Mouse (Mus musculus) G1E (cell line): Measurements from ENCODE around the gene Irgq. TPM values are rescaled to one million over a fixed set of nuclear protein-coding genes. Genes with fewer than 3 reads are reported as not detected.
"Not testable (repeated sequence)": the region's sequence is repeated elsewhere in the genome, so short reads cannot be mapped to it uniquely, and the experiment has no call there.

Experiments
- ATAC-seq: 2 replicates; pipeline ENCODE4 v1.8.0; 2016; ENCODE audit warnings: mild to moderate bottlenecking; ENCODE audit not compliant: insufficient number of reproducible peaks, poor library complexity, low FRiP score, severe bottlenecking; ENCODE audit errors: extremely low read depth
- DNase-seq: peaks from one replicate; pipeline ENCODE4 v3.0.0; 2012; ENCODE audit warnings: low spot score
- H3K27me3 ChIP-seq: 2 replicates; pipeline ENCODE4 v1.6.1; 2012; ENCODE audit warnings: mild to moderate bottlenecking, low read length, inconsistent platforms; ENCODE audit not compliant: insufficient read depth
- H3K36me3 ChIP-seq: replicated peaks from 2 replicates; pipeline ENCODE3; 2012; ENCODE audit warnings: mild to moderate bottlenecking, inconsistent platforms
- H3K4me1 ChIP-seq: 2 replicates; pipeline ENCODE4 v1.6.1; 2012; ENCODE audit warnings: low read depth, low read length, inconsistent platforms, mixed read lengths; ENCODE audit not compliant: insufficient read depth
- H3K4me3 ChIP-seq: 2 replicates; pipeline ENCODE4 v1.5.1; 2012; ENCODE audit warnings: low read depth, mild to moderate bottlenecking, inconsistent platforms, low read length, moderate library complexity, mixed read lengths
- H3K9me3 ChIP-seq: replicated peaks from 2 replicates; pipeline ENCODE4 v1.6.1; 2012; ENCODE audit warnings: inconsistent platforms
- CTCF ChIP-seq: IDR thresholded peaks from 2 replicates; pipeline ENCODE4 v1.5.1; 2012; ENCODE audit warnings: low read depth, low read length, inconsistent platforms, mixed read lengths
- GATA1 ChIP-seq: IDR thresholded peaks from 2 replicates; pipeline ENCODE4 v1.6.1; 2012; ENCODE audit warnings: borderline replicate concordance, low read length, inconsistent platforms, mixed read lengths
- GATA2 ChIP-seq: IDR thresholded peaks from 2 replicates; pipeline ENCODE4 v1.6.1; 2012; ENCODE audit warnings: low read depth, low read length, inconsistent platforms, borderline replicate concordance
- POLR2AphosphoS5 ChIP-seq: IDR thresholded peaks from 2 replicates; pipeline ENCODE4 v1.6.1; 2012; ENCODE audit warnings: low read depth, low read length, inconsistent platforms; ENCODE audit not compliant: insufficient replicate concordance
- TAL1 ChIP-seq: conservative IDR thresholded peaks from 2 replicates; pipeline ENCODE4 v1.6.1; 2012; ENCODE audit warnings: low read depth, low read length, inconsistent platforms, mixed read lengths
- polyA plus RNA-seq: library from polyadenylated mRNA; stranded (reverse); fragments of >175 nt; gene quantifications from 2 replicates; pipeline ENCODE4 v1.2.3, GENCODE M21; 2012
- total RNA-seq, 2 experiments: library from RNA; stranded (forward) in 1 of 2; stranded (reverse) in 1 of 2; fragments of 200-1000 nt in 1 of 2; fragments of >200 nt in 1 of 2; fragmentation: Nextera tagmentation in 1 of 2; gene quantifications; 2 replicates each; pipeline ENCODE4 v1.2.3; 2014 to 2017

Irgq gene
- total RNA-seq (2014; fragmentation: Nextera tagmentation) = 5.5 and 6.2 TPM in 2 replicates
- 4.0 and 4.6 TPM in 2 replicates for total RNA-seq (2017)
- polyA plus RNA-seq = 3.6 and 3.9 TPM in 2 replicates

DNA sequence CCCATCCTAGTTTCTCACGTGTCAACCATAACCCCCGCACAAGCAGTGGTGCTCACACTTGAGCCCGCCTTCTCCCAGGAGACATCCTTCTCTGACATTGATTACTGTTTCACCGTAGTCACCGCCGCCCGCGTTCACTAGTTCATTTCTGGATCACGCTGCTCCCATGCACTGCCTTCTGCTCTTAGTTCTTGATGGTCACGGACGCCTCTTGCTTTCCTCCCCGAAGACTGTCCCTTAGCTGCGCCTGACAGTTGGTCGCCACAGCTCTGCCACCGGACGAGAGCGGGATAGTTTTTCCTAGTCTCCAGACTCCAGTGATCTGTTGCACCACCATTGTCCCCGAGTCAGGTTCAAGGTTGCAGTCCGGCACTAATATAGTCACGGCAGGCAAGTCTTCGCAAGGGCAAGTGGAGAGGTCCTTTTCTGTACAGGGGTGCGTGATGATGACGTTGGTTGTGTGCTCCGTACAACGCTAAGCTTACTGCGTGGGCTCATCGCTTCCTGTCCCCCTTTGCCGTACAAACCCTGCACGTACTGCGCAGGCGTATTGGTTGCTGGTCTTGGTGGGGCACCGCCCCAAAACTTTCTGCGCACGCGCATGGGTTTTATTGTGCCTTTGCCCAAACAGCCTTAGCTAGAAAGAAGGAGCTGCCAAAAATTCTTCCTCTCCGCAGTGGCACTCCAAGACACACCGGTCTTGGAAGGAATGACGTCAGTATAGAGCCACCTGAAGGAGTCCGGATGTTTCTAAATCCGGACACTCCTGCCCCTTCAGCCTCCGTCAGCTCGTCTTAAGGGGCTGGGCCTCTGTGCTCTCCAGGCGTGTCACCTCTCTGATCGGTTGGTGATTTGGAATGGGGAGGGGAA lies at the start of gene Irgq:
Gene Irgq, plus strand, starts transcription at position 628 of the 870 bp plus-strand sequence.
- peak within 1 kb of the TSS; percentile 74 for H3K4me3 ChIP-seq
- peak; percentile 98 for ATAC-seq
- peaks cover 3% of the 10 kb centered on the region; the same call in 1 of the 2 replicates for H3K27me3 ChIP-seq
- DNase-seq = peak; percentile 90
- H3K9me3 ChIP-seq = no peaks in the 10 kb centered on the region
- TF ChIP-seq POLR2AphosphoS5 (0 out of 2 replicates have a peak, but pooled peaks have one; percentile 56), CTCF (no peak)
- peaks cover 43% of the 10 kb centered on the region for H3K36me3 ChIP-seq
- peaks cover 32% of the 10 kb centered on the region for H3K4me1 ChIP-seq

GRCm38 (mm10) chr7:24480986-24481473 lies 49.5 kb upstream of the Irgq start:
- ATAC-seq = no peak

DNA sequence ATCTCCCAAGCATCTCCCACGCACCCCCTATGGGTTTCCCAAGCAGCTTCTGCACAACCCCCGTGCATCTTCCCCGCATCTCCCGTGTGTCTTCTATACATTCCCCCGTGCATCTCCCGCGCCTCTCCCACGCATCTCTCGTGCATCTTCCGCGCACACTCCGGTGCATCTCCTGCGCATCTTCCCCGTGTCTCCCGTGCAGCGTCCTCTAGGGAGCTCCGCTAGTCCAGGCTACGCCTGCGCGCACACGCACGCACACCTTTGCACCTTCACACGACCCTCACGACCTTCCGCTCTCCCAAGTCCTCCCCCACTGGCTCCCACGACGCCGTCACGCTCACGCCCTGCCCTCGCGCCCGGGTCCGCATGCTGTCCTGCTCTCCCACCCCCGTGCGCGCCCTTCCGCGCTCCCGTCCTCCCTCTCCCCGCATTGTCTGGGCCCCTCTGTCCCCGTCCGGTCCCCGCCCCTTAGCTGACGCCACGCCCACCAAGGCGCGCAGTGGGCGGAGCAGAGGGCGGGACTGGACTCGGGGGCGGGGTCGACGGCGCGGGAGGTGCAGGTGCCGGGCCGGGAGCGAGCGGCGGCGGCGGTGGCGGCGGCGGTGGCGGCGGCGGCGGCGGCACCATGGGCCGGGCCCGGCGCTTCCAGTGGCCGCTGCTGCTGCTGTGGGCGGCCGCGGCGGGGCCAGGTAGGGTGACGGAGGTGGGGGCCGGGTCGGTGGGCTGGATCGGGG lies 48.8 kb upstream of the Irgq start, which contains the start of gene Cadm4:
Gene Cadm4, plus strand, starts transcription at position 550 of the 734 bp plus-strand sequence.
- DNase-seq = peak; percentile 36
- Histone ChIP-seq H3K9me3 (0 out of 2 replicates have a peak, but pooled peaks cover 6% of the 10 kb centered on the region), H3K4me1 (peaks cover 6% of the 10 kb centered on the region), H3K36me3 (no peaks in the 10 kb centered on the region), H3K27me3 (peaks cover 69% of the 10 kb centered on the region), H3K4me3 (peak within 1 kb of the TSS; percentile 68)
- TF ChIP-seq CTCF (no peak), GATA1 (no peak), POLR2AphosphoS5 (no peak), TAL1 (no peak), GATA2 (no peak)
- peak; percentile 8; the same call in 1 of the 2 replicates for ATAC-seq

More at GRCm38 (mm10) chr7:24480986-24481473, 49.5 kb upstream of the Irgq start:
- Histone ChIP-seq H3K9me3 (0 out of 2 replicates have a peak, but pooled peaks cover 6% of the 10 kb centered on the region), H3K27me3 (peaks cover 63% of the 10 kb centered on the region), H3K4me1 (peaks cover 6% of the 10 kb centered on the region), H3K4me3 (no peak overlapping the region; the same call in 1 of the 2 replicates), H3K36me3 (no peaks in the 10 kb centered on the region)
- no peak for TF ChIP-seq CTCF
- TF ChIP-seq GATA2 = no peak
- TF ChIP-seq GATA1 = no peak
- TF ChIP-seq TAL1 = no peak
- TF ChIP-seq POLR2AphosphoS5 = no peak
- DNase-seq = no peak

- peaks cover 75% of the 10 kb centered on the region for H3K27me3 ChIP-seq
Observed at GRCm38 (mm10) chr7:24482208-24483020, 48.1 kb upstream of the Irgq start.

DNA sequence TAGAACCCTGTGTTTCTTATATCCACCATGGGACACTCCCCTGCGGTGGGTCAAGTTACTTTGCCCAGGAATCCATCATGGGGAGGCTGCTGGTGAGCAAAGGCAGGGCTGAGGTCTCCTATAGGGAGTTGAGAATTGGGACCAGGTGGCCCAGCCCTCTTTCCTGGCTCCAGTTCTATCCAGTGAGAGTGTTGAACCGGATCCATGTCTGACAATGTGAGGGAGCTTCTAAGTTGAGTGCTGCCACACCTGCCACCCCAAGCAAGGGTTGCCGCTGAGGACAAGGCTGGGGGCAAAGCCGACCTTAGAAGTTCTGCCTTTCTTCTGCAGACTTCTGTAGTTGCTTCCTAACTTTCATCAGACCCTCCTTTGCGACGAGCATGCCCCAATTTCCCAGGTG lies 47.2 kb upstream of the Irgq start:
- ATAC-seq, H3K36me3 ChIP-seq, H3K4me3 ChIP-seq, H3K9me3 ChIP-seq, H3K4me1 ChIP-seq, DNase-seq: not testable (repeated sequence)
- H3K27me3 ChIP-seq = peaks cover 77% of the 10 kb centered on the region

More at GRCm38 (mm10) chr7:24482208-24483020, 48.1 kb upstream of the Irgq start:
- DNase-seq (no peak), ATAC-seq (no peak)
- 0 out of 2 replicates have a peak, but pooled peaks cover 6% of the 10 kb centered on the region for H3K9me3 ChIP-seq
- H3K36me3 ChIP-seq = no peaks in the 10 kb centered on the region
- H3K4me1 ChIP-seq = peaks cover 6% of the 10 kb centered on the region
- no peak for TF ChIP-seq TAL1
- peak overlapping the region; percentile 68; the same call in 1 of the 2 replicates for H3K4me3 ChIP-seq

DNA sequence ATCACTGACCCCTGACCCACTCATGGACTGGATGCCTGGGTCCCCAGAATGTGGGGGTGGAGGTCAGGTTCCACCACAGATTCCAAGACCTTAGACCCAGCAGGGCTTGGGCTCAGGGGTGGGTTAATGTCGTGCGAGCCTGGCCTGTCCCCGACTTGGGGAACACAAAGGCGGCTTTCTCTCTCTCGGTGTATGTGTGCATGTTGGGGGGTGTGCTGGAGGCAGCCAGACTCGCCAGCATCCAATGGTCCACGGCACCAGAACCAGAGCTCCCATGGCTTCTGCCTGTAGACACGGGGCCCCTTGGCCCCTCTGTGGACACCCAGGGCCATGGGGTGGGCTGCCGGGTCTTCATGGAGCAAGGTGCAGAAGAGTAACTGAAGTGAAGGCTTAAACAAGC lies 45.0 kb upstream of the Irgq start:
- ATAC-seq = no peak
- Histone ChIP-seq H3K27me3 (peaks cover 77% of the 10 kb centered on the region), H3K4me3 (no peak overlapping the region), H3K36me3 (no peaks in the 10 kb centered on the region), H3K4me1 (peaks cover 6% of the 10 kb centered on the region), H3K9me3 (0 out of 2 replicates have a peak, but pooled peaks cover 4% of the 10 kb centered on the region)
- no peak for DNase-seq
- no peak for TF ChIP-seq POLR2AphosphoS5
- no peak for TF ChIP-seq CTCF
- TF ChIP-seq GATA2 = no peak
- no peak for TF ChIP-seq GATA1
- no peak for TF ChIP-seq TAL1
